Mouse (Mus musculus) G1E (cell line): ENCODE data around the gene Focad.

Experiments
- CTCF ChIP-seq: IDR thresholded peaks from 2 replicates; pipeline ENCODE4 v1.5.1; 2012; ENCODE audit warnings: low read depth, low read length, inconsistent platforms, mixed read lengths
- GATA1 ChIP-seq: IDR thresholded peaks from 2 replicates; pipeline ENCODE4 v1.6.1; 2012; ENCODE audit warnings: borderline replicate concordance, low read length, inconsistent platforms, mixed read lengths
- GATA2 ChIP-seq: IDR thresholded peaks from 2 replicates; pipeline ENCODE4 v1.6.1; 2012; ENCODE audit warnings: low read depth, low read length, inconsistent platforms, borderline replicate concordance
- POLR2AphosphoS5 ChIP-seq: IDR thresholded peaks from 2 replicates; pipeline ENCODE4 v1.6.1; 2012; ENCODE audit warnings: low read depth, low read length, inconsistent platforms; ENCODE audit not compliant: insufficient replicate concordance
- TAL1 ChIP-seq: conservative IDR thresholded peaks from 2 replicates; pipeline ENCODE4 v1.6.1; 2012; ENCODE audit warnings: low read depth, low read length, inconsistent platforms, mixed read lengths

DNA sequence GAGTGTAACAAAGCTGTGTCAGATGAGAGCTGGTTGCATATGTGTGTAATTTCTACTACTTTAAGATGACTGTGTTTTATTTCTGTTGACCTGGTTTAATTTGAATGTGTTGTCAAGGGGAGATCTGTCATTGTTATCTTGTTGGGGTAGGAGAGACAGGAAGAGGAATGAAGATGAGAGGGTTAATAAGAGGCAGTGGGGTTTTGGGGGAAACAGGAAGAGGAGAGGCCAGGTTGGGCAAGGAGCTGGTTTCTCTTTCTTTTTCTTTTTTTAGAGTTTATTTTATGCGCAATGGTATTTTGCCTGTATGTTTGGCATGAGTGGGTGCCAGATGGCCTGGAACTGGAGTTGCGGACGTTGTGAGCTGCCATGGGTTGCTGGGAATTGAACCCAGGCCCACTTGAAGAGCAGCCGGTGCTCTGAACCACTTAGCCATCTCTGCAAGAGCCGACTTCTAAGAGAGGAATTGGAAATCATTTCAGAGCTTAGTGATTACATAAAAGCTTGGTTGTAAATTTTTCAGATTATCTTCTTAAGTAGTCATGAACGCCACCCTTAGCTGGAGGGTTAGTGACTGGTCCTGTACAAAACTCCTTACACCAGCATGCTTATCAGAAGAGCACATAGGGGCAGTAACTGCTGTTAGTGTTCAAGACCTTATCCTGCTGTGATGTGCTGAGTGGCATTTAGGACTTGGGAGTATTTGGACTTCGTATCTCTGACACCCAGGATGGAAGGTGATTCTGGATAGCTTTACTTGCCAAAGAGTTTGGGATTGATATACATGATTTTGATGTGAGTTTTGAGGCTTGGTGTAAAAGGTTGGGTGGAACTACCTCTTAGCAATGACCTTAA is 72.8 kb downstream of the Focad start:
- no peak for TF ChIP-seq CTCF
- TF ChIP-seq GATA1, result no peak
- no peak for TF ChIP-seq TAL1
- TF ChIP-seq POLR2AphosphoS5, result no peak
- no peak for TF ChIP-seq GATA2
